Mouse (Mus musculus) CH12.LX (cell line): ENCODE data around the gene Fcer1a. TPM values are rescaled to one million over a fixed set of nuclear protein-coding genes. Genes with fewer than 3 reads are reported as not detected.

Experiments used
- DNase-seq: peaks from one replicate; pipeline ENCODE4 v3.0.0-alpha.2; 2013; ENCODE audit errors: extremely low read depth
- H3K27ac ChIP-seq: 2 replicates; pipeline ENCODE4 v1.5.1; 2012; ENCODE audit warnings: low read depth, mild to moderate bottlenecking, control low read depth, moderate library complexity; ENCODE audit not compliant: insufficient read depth
- H3K27me3 ChIP-seq: replicated peaks from 2 replicates; pipeline ENCODE3; 2012; ENCODE audit warnings: inconsistent platforms
- H3K36me3 ChIP-seq, 2 experiments: replicated peaks in 1 of 2; 2 replicates each; pipeline versions ENCODE3 to v1.6.1; 2012; ENCODE audit warnings: inconsistent platforms in 1 of 2, low read length in 1 of 2, mild to moderate bottlenecking in 1 of 2, mixed read lengths in 1 of 2, moderate library complexity in 1 of 2; ENCODE audit not compliant: control insufficient read depth in 1 of 2, insufficient read depth in 1 of 2
- H3K4me1 ChIP-seq, 2 experiments: 2 replicates each; pipeline ENCODE4 v1.6.1; 2012; ENCODE audit warnings: inconsistent platforms in 1 of 2, moderate library complexity in 1 of 2; ENCODE audit not compliant: insufficient read depth in 2 of 2, control insufficient read depth in 1 of 2
- H3K4me2 ChIP-seq: 2 replicates; pipeline ENCODE4 v1.6.1; 2012; ENCODE audit warnings: low read depth, mild to moderate bottlenecking, control low read depth; ENCODE audit not compliant: poor library complexity, insufficient read depth, severe bottlenecking
- H3K4me3 ChIP-seq, 3 experiments: fragments of 150-350 bp in 1 of 3; sonication (generic) in 1 of 3; replicated peaks in 1 of 3; 2 replicates each; pipeline versions ENCODE3 to v1.5.1; 2011 to 2012; ENCODE audit warnings: low read depth in 2 of 3, low read length in 2 of 3, mild to moderate bottlenecking in 2 of 3, moderate library complexity in 2 of 3, control low read depth in 1 of 3, improper control_type of control experiment in 1 of 3, inconsistent platforms in 1 of 3, mixed read lengths in 1 of 3; ENCODE audit not compliant: poor library complexity in 1 of 3
- H3K79me2 ChIP-seq: replicated peaks from 2 replicates; pipeline ENCODE4 v1.6.1; 2012; ENCODE audit warnings: mild to moderate bottlenecking, moderate library complexity; ENCODE audit not compliant: control insufficient read depth, poor library complexity, insufficient read depth, severe bottlenecking; ENCODE audit errors: extremely low read depth
- H3K9ac ChIP-seq: 2 replicates; pipeline ENCODE4 v1.6.1; 2012; ENCODE audit warnings: low read depth, mild to moderate bottlenecking, control low read depth, moderate library complexity; ENCODE audit not compliant: insufficient read depth
- H3K9me3 ChIP-seq: replicated peaks from 2 replicates; pipeline ENCODE3; 2012; ENCODE audit warnings: low read length, inconsistent platforms, mixed read lengths
- CHD1 ChIP-seq: IDR thresholded peaks from 2 replicates; pipeline ENCODE4 v1.6.1; 2012; ENCODE audit warnings: low read depth, low read length, improper control_type of control experiment, inconsistent platforms
- CHD2 ChIP-seq: IDR thresholded peaks from 2 replicates; pipeline ENCODE4 v1.6.1; 2011; ENCODE audit warnings: low read length, improper control_type of control experiment
- CTCF ChIP-seq, 2 experiments: IDR thresholded peaks in 1 of 2; conservative IDR thresholded peaks in 1 of 2; 2 replicates each; pipeline ENCODE4 v1.5.1; 2011 to 2012; ENCODE audit warnings: low read depth in 2 of 2, low read length in 2 of 2, improper control_type of control experiment in 1 of 2, inconsistent platforms in 1 of 2, mild to moderate bottlenecking in 1 of 2, moderate library complexity in 1 of 2
- GABPA ChIP-seq: IDR thresholded peaks from 2 replicates; pipeline ENCODE4 v1.6.1; 2012; ENCODE audit warnings: low read depth, low read length, improper control_type of control experiment, inconsistent platforms; ENCODE audit not compliant: insufficient replicate concordance
- HCFC1 ChIP-seq: IDR thresholded peaks from 2 replicates; pipeline ENCODE4 v1.6.1; 2012; ENCODE audit warnings: low read depth, mild to moderate bottlenecking, inconsistent platforms, low read length, improper control_type of control experiment
- JUND ChIP-seq: conservative IDR thresholded peaks from 2 replicates; pipeline ENCODE4 v1.6.1; 2011; ENCODE audit warnings: low read depth, low read length, improper control_type of control experiment
- KAT2A ChIP-seq: IDR thresholded peaks from 2 replicates; pipeline ENCODE4 v1.6.1; 2012; ENCODE audit warnings: low read length, improper control_type of control experiment, inconsistent platforms; ENCODE audit not compliant: insufficient replicate concordance
- MAFK ChIP-seq: IDR thresholded peaks from 2 replicates; pipeline ENCODE4 v1.6.1; 2011; ENCODE audit warnings: low read length, improper control_type of control experiment; ENCODE audit not compliant: insufficient replicate concordance
- MAZ ChIP-seq: IDR thresholded peaks from 2 replicates; pipeline ENCODE4 v1.6.1; 2012; ENCODE audit warnings: low read depth, mild to moderate bottlenecking, inconsistent platforms, low read length, improper control_type of control experiment, moderate library complexity
- MEF2A ChIP-seq: IDR thresholded peaks from 2 replicates; pipeline ENCODE4 v1.6.1; 2014; ENCODE audit warnings: low read depth, mild to moderate bottlenecking, inconsistent platforms, low read length, improper control_type of control experiment, borderline replicate concordance
- MXI1 ChIP-seq: IDR thresholded peaks from 2 replicates; pipeline ENCODE4 v1.6.1; 2011; ENCODE audit warnings: mild to moderate bottlenecking, low read depth, low read length, improper control_type of control experiment
- NELFE ChIP-seq: IDR thresholded peaks from 2 replicates; pipeline ENCODE4 v1.6.1; 2011; ENCODE audit warnings: low read depth, low read length, improper control_type of control experiment
- NRF1 ChIP-seq: IDR thresholded peaks from 2 replicates; pipeline ENCODE4 v1.6.1; 2014; ENCODE audit warnings: low read depth, mild to moderate bottlenecking, inconsistent platforms, low read length, improper control_type of control experiment, moderate library complexity
- POLR2A ChIP-seq: IDR thresholded peaks from 2 replicates; pipeline ENCODE4 v1.6.1; 2011; ENCODE audit warnings: low read depth, mild to moderate bottlenecking, improper control_type of control experiment, low read length
- RAD21 ChIP-seq: IDR thresholded peaks from 2 replicates; pipeline ENCODE4 v1.6.1; 2011; ENCODE audit warnings: low read depth, mild to moderate bottlenecking, low read length, improper control_type of control experiment, moderate library complexity
- TCF12 ChIP-seq: IDR thresholded peaks from 2 replicates; pipeline ENCODE4 v1.6.1; 2014; ENCODE audit warnings: low read depth, mild to moderate bottlenecking, inconsistent platforms, low read length, improper control_type of control experiment
- dilution Hi-C: fragments of 300-500 bp; cut with MboI; formaldehyde crosslinking; loops from 2 replicates; pipeline ENCODE4 v1.14.3; 2020; ENCODE audit warnings: low sequenced_read_pairs; ENCODE audit not compliant: extremely low pct_unique_long_range_greater_than_20kb, extremely low pct_ligation_motif_present
- in situ Hi-C: fragments of 300-500 bp; cut with MboI; formaldehyde crosslinking; loops from 3 replicates; pipeline ENCODE4 v1.14.3; 2019; ENCODE audit warnings: low sequenced_read_pairs, low pct_ligation_motif_present, low pct_unique_long_range_greater_than_20kb, mixed read lengths
- polyA plus RNA-seq: library from polyadenylated mRNA; unstranded; fragments of >175 nt; gene quantifications from 2 replicates; pipeline ENCODE4 v1.2.1, GENCODE M21; 2012; ENCODE audit warnings: low read depth; ENCODE audit not compliant: insufficient read length
- total RNA-seq, 2 experiments: library from RNA; depleted of rRNA; stranded (reverse); fragments of 300-350 nt in 1 of 2; fragments of >200 nt in 1 of 2; gene quantifications; 2 replicates each; pipeline ENCODE4 v1.2.3; 2012 to 2014

Gene Fcer1a
- total and polyA plus RNA-seq, 3 experiments, result not detected

- dilution Hi-C loops, result no loop called here
- in situ Hi-C loops, result no loop called here
- Histone ChIP-seq H3K4me3 (no peak within 1 kb of the TSS), H3K79me2 (no peaks in the 10 kb centered on the region), H3K27ac (no peak within 1 kb of the TSS), H3K9me3 (peaks cover 4% of the 10 kb centered on the region), H3K4me2 (no peak within 1 kb of the TSS), H3K9ac (no peak within 1 kb of the TSS), H3K27me3 (no peaks in the 10 kb centered on the region)
- no peak for DNase-seq
- TF ChIP-seq GABPA, result no peak
- no peak for TF ChIP-seq RAD21
- TF ChIP-seq CHD2, result no peak
- no peak for TF ChIP-seq NELFE
- no peak for TF ChIP-seq MXI1
- TF ChIP-seq CHD1, result no peak
- TF ChIP-seq, all 38 proteins: peak for 0
- H3K36me3 ChIP-seq, result no peaks in the 10 kb centered on the region
- no peaks in the 10 kb centered on the region for H3K4me1 ChIP-seq
These were observed 14.9 kb downstream of the Fcer1a start, which contains the start of gene Olfr1404 for GRCm38 (mm10) chr1:173212092-173212491. Gene Olfr1404, plus strand, starts transcription at chr1:173212392.

DNA sequence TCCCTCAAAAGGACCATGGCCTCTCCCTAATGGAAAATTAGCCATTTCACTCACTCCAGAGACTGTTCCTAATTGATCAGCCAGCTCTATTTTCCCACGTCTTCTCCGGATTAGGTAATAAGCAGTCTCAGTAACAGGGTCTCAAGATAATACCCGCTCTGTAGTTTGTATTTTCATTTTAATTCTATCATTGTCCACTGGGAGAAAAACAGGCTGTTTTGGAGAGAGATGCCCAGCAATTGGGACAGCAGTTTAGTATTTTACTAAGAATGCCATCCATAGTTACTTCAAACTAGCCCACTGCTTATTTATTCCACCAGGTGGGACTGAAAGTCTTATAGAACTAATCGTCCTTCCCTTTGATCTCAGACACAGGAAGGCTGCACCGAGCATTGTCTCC, 29.5 kb downstream of the Fcer1a start, which contains the start of gene Olfr218:
Gene Olfr218, plus strand, starts transcription at position 301 of the 400 bp plus-strand sequence.
- Histone ChIP-seq H3K36me3 (no peaks in the 10 kb centered on the region), H3K9ac (no peak within 1 kb of the TSS), H3K4me2 (no peak within 1 kb of the TSS), H3K4me1 (no peaks in the 10 kb centered on the region), H3K27ac (no peak within 1 kb of the TSS), H3K4me3 (no peak within 1 kb of the TSS), H3K9me3 (no peaks in the 10 kb centered on the region), H3K79me2 (no peaks in the 10 kb centered on the region), H3K27me3 (no peaks in the 10 kb centered on the region)
- no peak for DNase-seq
- TF ChIP-seq NRF1 (no peak), TCF12 (no peak), HCFC1 (no peak), MAZ (no peak), MAFK (no peak), JUND (no peak), CTCF (conservative IDR thresholded peaks at IDR 0.05 in 1 of 2, IDR thresholded peaks at IDR 0.05 in 1 of 2; ENCODE audit: low read depth in 2 of 2, low read length in 2 of 2) (no peak), KAT2A (no peak), POLR2A (no peak), MEF2A (no peak)
- dilution Hi-C loops, result no loop called here
- in situ Hi-C loops, result no loop called here
